Mouse (Mus musculus) splenic B cell, adult 2 months (primary cell): Measurements from ENCODE around the gene Hoxa4.

Experiments used
- DNase-seq: peaks from one replicate; pipeline ENCODE4 v3.0.0-alpha.2; 2011; ENCODE audit warnings: low read depth, low spot score
- H3K27me3 ChIP-seq: 2 replicates; pipeline ENCODE4 v1.6.1; 2012; ENCODE audit warnings: mild to moderate bottlenecking, low read length, moderate library complexity, mixed read lengths; ENCODE audit not compliant: control insufficient read depth, poor library complexity, insufficient read depth, severe bottlenecking
- H3K36me3 ChIP-seq: 2 replicates; pipeline ENCODE4 v1.6.1; 2012; ENCODE audit warnings: mild to moderate bottlenecking, low read length, moderate library complexity, mixed read lengths; ENCODE audit not compliant: control insufficient read depth, poor library complexity, insufficient read depth, severe bottlenecking

Gene Hoxa4

GRCm38 (mm10) chr6:52173648-52174047 is 17.9 kb downstream of the Hoxa4 start:
- H3K36me3 ChIP-seq: no peaks in the 10 kb centered on the region
- H3K27me3 ChIP-seq: peaks cover 2% of the 10 kb centered on the region; the same call in 1 of the 2 replicates
- DNase-seq: no peak

GRCm38 (mm10) chr6:52172501-52172900 is 19.1 kb downstream of the Hoxa4 start:
- Histone ChIP-seq H3K27me3 (peaks cover 2% of the 10 kb centered on the region; the same call in 1 of the 2 replicates), H3K36me3 (no peaks in the 10 kb centered on the region)
- no peak for DNase-seq

- Histone ChIP-seq H3K27me3 (peaks cover 2% of the 10 kb centered on the region; the same call in 1 of the 2 replicates), H3K36me3 (no peaks in the 10 kb centered on the region)
- no peak for DNase-seq
Observed at GRCm38 (mm10) chr6:52171938-52172337, 19.6 kb downstream of the Hoxa4 start.

GRCm38 (mm10) chr6:52171331-52171730 is 20.2 kb downstream of the Hoxa4 start:
- no peak for DNase-seq
- H3K27me3 ChIP-seq: no peaks in the 10 kb centered on the region
- H3K36me3 ChIP-seq: no peaks in the 10 kb centered on the region

GRCm38 (mm10) chr6:52170898-52171223 is 20.7 kb downstream of the Hoxa4 start:
- Histone ChIP-seq H3K27me3 (no peaks in the 10 kb centered on the region), H3K36me3 (no peaks in the 10 kb centered on the region)
- no peak for DNase-seq

- DNase-seq: no peak
Observed at GRCm38 (mm10) chr6:52170166-52170897, 21.2 kb downstream of the Hoxa4 start.

GRCm38 (mm10) chr6:52169499-52170165 is 21.9 kb downstream of the Hoxa4 start:
- Histone ChIP-seq H3K36me3 (no peaks in the 10 kb centered on the region), H3K27me3 (no peaks in the 10 kb centered on the region)
- no peak for DNase-seq

More at GRCm38 (mm10) chr6:52170166-52170897, 21.2 kb downstream of the Hoxa4 start:
- no peaks in the 10 kb centered on the region for H3K27me3 ChIP-seq
- H3K36me3 ChIP-seq: no peaks in the 10 kb centered on the region

- Histone ChIP-seq H3K27me3 (no peaks in the 10 kb centered on the region), H3K36me3 (no peaks in the 10 kb centered on the region)
- no peak for DNase-seq
Observed at GRCm38 (mm10) chr6:52168191-52169055, 23.1 kb downstream of the Hoxa4 start.

- Histone ChIP-seq H3K27me3 (no peaks in the 10 kb centered on the region), H3K36me3 (no peaks in the 10 kb centered on the region)
- DNase-seq: no peak
Observed at GRCm38 (mm10) chr6:52167736-52168161, 23.8 kb downstream of the Hoxa4 start.

GRCm38 (mm10) chr6:52167176-52167575 is 24.4 kb downstream of the Hoxa4 start:
- no peaks in the 10 kb centered on the region for H3K36me3 ChIP-seq
- no peaks in the 10 kb centered on the region for H3K27me3 ChIP-seq
- no peak for DNase-seq

GRCm38 (mm10) chr6:52166431-52167077 is 25.0 kb downstream of the Hoxa4 start:
- H3K27me3 ChIP-seq: no peaks in the 10 kb centered on the region
- H3K36me3 ChIP-seq: no peaks in the 10 kb centered on the region
- no peak for DNase-seq

GRCm38 (mm10) chr6:52165441-52166370 is 25.8 kb downstream of the Hoxa4 start:
- Histone ChIP-seq H3K36me3 (no peaks in the 10 kb centered on the region), H3K27me3 (peaks cover 4% of the 10 kb centered on the region)
- no peak for DNase-seq

- Histone ChIP-seq H3K36me3 (no peaks in the 10 kb centered on the region), H3K27me3 (peaks cover 4% of the 10 kb centered on the region)
- no peak for DNase-seq
Observed at GRCm38 (mm10) chr6:52164626-52165440, 26.7 kb downstream of the Hoxa4 start, which contains the start of gene Hoxa2. TSS of gene Hoxa2 (minus strand) at chr6:52164831.
